Mouse (Mus musculus) MEL (cell line): ENCODE data around the gene Megf6. TPM values are rescaled to one million over a fixed set of nuclear protein-coding genes. Genes with fewer than 3 reads are reported as not detected.

Experiments
- DNase-seq: peaks from one replicate; pipeline ENCODE4 v3.0.0; 2011; ENCODE audit warnings: low read depth, low spot score
- H3K27ac ChIP-seq: 2 replicates; pipeline ENCODE4 v1.5.1; 2012; ENCODE audit warnings: low read depth, mild to moderate bottlenecking, control low read depth, low read length, moderate library complexity; ENCODE audit not compliant: control insufficient read depth
- H3K27me3 ChIP-seq, 2 experiments: fragments of 150-350 bp in 1 of 2; sonication (generic) in 1 of 2; 2 replicates each; pipeline ENCODE4 v1.6.1; 2012; ENCODE audit warnings: low read length in 2 of 2, mild to moderate bottlenecking in 2 of 2, improper control_type of control experiment in 1 of 2, moderate library complexity in 1 of 2; ENCODE audit not compliant: insufficient read depth in 2 of 2, control insufficient read depth in 1 of 2
- H3K36me3 ChIP-seq, 2 experiments: 2 replicates each; pipeline ENCODE4 v1.6.1; 2012 to 2014; ENCODE audit warnings: low read length in 2 of 2, improper control_type of control experiment in 1 of 2, inconsistent platforms in 1 of 2, mild to moderate bottlenecking in 1 of 2; ENCODE audit not compliant: insufficient read depth in 2 of 2, control insufficient read depth in 1 of 2
- H3K4me1 ChIP-seq, 2 experiments: fragments of 150-350 bp in 1 of 2; sonication (generic) in 1 of 2; 2 replicates each; pipeline ENCODE4 v1.6.1; 2012; ENCODE audit warnings: low read length in 2 of 2, improper control_type of control experiment in 1 of 2, mild to moderate bottlenecking in 1 of 2; ENCODE audit not compliant: insufficient read depth in 2 of 2, control insufficient read depth in 1 of 2
- H3K4me3 ChIP-seq, 2 experiments: fragments of 150-350 bp in 1 of 2; sonication (generic) in 1 of 2; 2 replicates each; pipeline ENCODE4 v1.5.1; 2012; ENCODE audit warnings: low read depth in 2 of 2, low read length in 2 of 2, mild to moderate bottlenecking in 2 of 2, moderate library complexity in 2 of 2, control low read depth in 1 of 2, improper control_type of control experiment in 1 of 2; ENCODE audit not compliant: control insufficient read depth in 1 of 2, insufficient read depth in 1 of 2
- H3K79me2 ChIP-seq: 2 replicates; pipeline ENCODE4 v1.6.1; 2012; ENCODE audit warnings: mild to moderate bottlenecking, low read length, moderate library complexity; ENCODE audit not compliant: control insufficient read depth, poor library complexity, insufficient read depth
- H3K9ac ChIP-seq: 2 replicates; pipeline ENCODE4 v1.6.1; 2012; ENCODE audit warnings: low read depth, mild to moderate bottlenecking, control low read depth, low read length, moderate library complexity; ENCODE audit not compliant: control insufficient read depth, poor library complexity, severe bottlenecking
- H3K9me3 ChIP-seq: fragments of 150-350 bp; sonication (generic); replicated peaks from 2 replicates; pipeline ENCODE4 v1.6.1; 2012; ENCODE audit warnings: mild to moderate bottlenecking, low read length, improper control_type of control experiment, moderate library complexity; ENCODE audit not compliant: insufficient read depth
- CTCF ChIP-seq, 3 experiments: IDR thresholded peaks in 2 of 3; conservative IDR thresholded peaks in 1 of 3; 2 replicates each; pipeline ENCODE4 v1.5.1; 2011 to 2012; ENCODE audit warnings: low read length in 3 of 3, low read depth in 2 of 3, mild to moderate bottlenecking in 2 of 3, improper control_type of control experiment in 1 of 3, inconsistent platforms in 1 of 3, mixed read lengths in 1 of 3, moderate library complexity in 1 of 3; ENCODE audit not compliant: control insufficient read depth in 1 of 3, insufficient read depth in 1 of 3, poor library complexity in 1 of 3, severe bottlenecking in 1 of 3
- ELF1 ChIP-seq: IDR thresholded peaks from 2 replicates; pipeline ENCODE4 v1.6.1; 2014; ENCODE audit warnings: low read depth, mild to moderate bottlenecking, inconsistent platforms, low read length, improper control_type of control experiment, moderate library complexity
- EP300 ChIP-seq, 2 experiments: IDR thresholded peaks; 2 replicates each; pipeline ENCODE4 v1.6.1; 2011; ENCODE audit warnings: improper control_type of control experiment in 2 of 2, low read length in 2 of 2, low read depth in 1 of 2, mild to moderate bottlenecking in 1 of 2
- HCFC1 ChIP-seq: IDR thresholded peaks from 2 replicates; pipeline ENCODE4 v1.6.1; 2012; ENCODE audit warnings: low read depth, mild to moderate bottlenecking, inconsistent platforms, low read length, improper control_type of control experiment, moderate library complexity
- KAT2A ChIP-seq: conservative IDR thresholded peaks from 2 replicates; pipeline ENCODE4 v1.6.1; 2012; ENCODE audit warnings: low read depth, low read length, improper control_type of control experiment, inconsistent platforms
- MAX ChIP-seq: IDR thresholded peaks from 2 replicates; pipeline ENCODE4 v1.6.1; 2011; ENCODE audit warnings: low read length, improper control_type of control experiment
- MYC ChIP-seq: IDR thresholded peaks from 2 replicates; pipeline ENCODE4 v1.6.1; 2011; ENCODE audit warnings: low read depth, mild to moderate bottlenecking, low read length, improper control_type of control experiment, moderate library complexity
- NELFE ChIP-seq: IDR thresholded peaks from 2 replicates; pipeline ENCODE4 v1.6.1; 2011; ENCODE audit warnings: low read depth, low read length, improper control_type of control experiment
- POLR2A ChIP-seq, 2 experiments: IDR thresholded peaks; 2 replicates each; pipeline ENCODE4 v1.6.1; 2011 to 2012; ENCODE audit warnings: low read length in 2 of 2, mild to moderate bottlenecking in 2 of 2, control low read depth in 1 of 2, improper control_type of control experiment in 1 of 2, low read depth in 1 of 2, moderate library complexity in 1 of 2; ENCODE audit not compliant: control insufficient read depth in 1 of 2, insufficient read depth in 1 of 2, poor library complexity in 1 of 2
- SIN3A ChIP-seq: IDR thresholded peaks from 2 replicates; pipeline ENCODE4 v1.6.1; 2012; ENCODE audit warnings: low read length, improper control_type of control experiment, inconsistent platforms
- TAL1 ChIP-seq: IDR thresholded peaks from 2 replicates; pipeline ENCODE4 v1.6.1; 2012; ENCODE audit warnings: mild to moderate bottlenecking, inconsistent platforms, low read length, moderate library complexity, mixed read lengths
- TBP ChIP-seq: IDR thresholded peaks from 2 replicates; pipeline ENCODE4 v1.8.0; 2011; ENCODE audit warnings: low read depth, low read length, improper control_type of control experiment
- UBTF ChIP-seq: IDR thresholded peaks from 2 replicates; pipeline ENCODE4 v1.6.1; 2012; ENCODE audit warnings: low read depth, mild to moderate bottlenecking, inconsistent platforms, low read length, improper control_type of control experiment, moderate library complexity, borderline replicate concordance; ENCODE audit not compliant: insufficient read depth
- USF2 ChIP-seq, 2 experiments: IDR thresholded peaks; 2 replicates each; pipeline ENCODE4 v1.6.1; 2011 to 2012; ENCODE audit warnings: improper control_type of control experiment in 2 of 2, low read length in 2 of 2, borderline replicate concordance in 1 of 2, inconsistent platforms in 1 of 2, low read depth in 1 of 2, mild to moderate bottlenecking in 1 of 2; ENCODE audit not compliant: insufficient read depth in 1 of 2
- ZKSCAN1 ChIP-seq: IDR thresholded peaks from 2 replicates; pipeline ENCODE4 v1.6.1; 2012; ENCODE audit warnings: low read depth, mild to moderate bottlenecking, inconsistent platforms, low read length, improper control_type of control experiment, moderate library complexity
- ZMIZ1 ChIP-seq: IDR thresholded peaks from 2 replicates; pipeline ENCODE4 v1.6.1; 2012; ENCODE audit warnings: low read depth, mild to moderate bottlenecking, inconsistent platforms, low read length, improper control_type of control experiment, moderate library complexity
- polyA plus RNA-seq, 2 experiments: library from polyadenylated mRNA; stranded (reverse) in 1 of 2; unstranded in 1 of 2; fragments of >175 nt in 1 of 2; fragments of >200 nt in 1 of 2; gene quantifications; 2 replicates each; pipeline versions ENCODE4 v1.2.1 to v1.2.4; 2012; ENCODE audit warnings: low replicate concordance in 2 of 2, low read depth in 1 of 2; ENCODE audit not compliant: insufficient read length in 2 of 2, insufficient read depth in 1 of 2, missing spikeins in 1 of 2
- total RNA-seq: library from RNA; depleted of rRNA; stranded (reverse); fragments of 300-350 nt; gene quantifications from 2 replicates; pipeline ENCODE4 v1.2.3, GENCODE M21; 2012

Megf6 gene
- total and polyA plus RNA-seq, 3 experiments = 0.07 to 0.12 TPM; not detected in 1

GRCm38 (mm10) chr4:154131894-154132293 lies 38.6 kb upstream of the Megf6 start:
- Histone ChIP-seq H3K27ac (no peak overlapping the region), H3K9ac (no peak overlapping the region), H3K27me3 (no peaks in the 10 kb centered on the region), H3K36me3 (no peaks in the 10 kb centered on the region), H3K9me3 (no peaks in the 10 kb centered on the region), H3K4me1 (no peaks in the 10 kb centered on the region), H3K4me3 (no peak overlapping the region), H3K79me2 (no peaks in the 10 kb centered on the region)
- TF ChIP-seq KAT2A (no peak), MYC (no peak), ZMIZ1 (no peak), TBP (no peak), TAL1 (no peak), USF2 (IDR thresholded peaks at IDR 0.05; ENCODE audit: borderline replicate concordance in 1 of 2, insufficient read depth in 1 of 2, low read depth in 1 of 2, low read length in 2 of 2) (no peak), SIN3A (no peak), NELFE (no peak), CTCF (IDR thresholded peaks at IDR 0.05 in 2 of 3, conservative IDR thresholded peaks at IDR 0.05 in 1 of 3; ENCODE audit: control insufficient read depth in 1 of 3, insufficient read depth in 1 of 3, low read depth in 2 of 3, low read length in 3 of 3, poor library complexity in 1 of 3, severe bottlenecking in 1 of 3) (no peak), HCFC1 (no peak), UBTF (no peak), ZKSCAN1 (no peak), POLR2A (IDR thresholded peaks at IDR 0.05; ENCODE audit: control insufficient read depth in 1 of 2, insufficient read depth in 1 of 2, low read depth in 1 of 2, low read length in 2 of 2, poor library complexity in 1 of 2) (no peak)
- DNase-seq = no peak

GRCm38 (mm10) chr4:154134803-154135202 lies 35.7 kb upstream of the Megf6 start:
- Histone ChIP-seq H3K9me3 (no peaks in the 10 kb centered on the region), H3K9ac (no peak overlapping the region), H3K27me3 (no peaks in the 10 kb centered on the region), H3K4me3 (no peak overlapping the region), H3K4me1 (no peaks in the 10 kb centered on the region), H3K36me3 (no peaks in the 10 kb centered on the region), H3K27ac (no peak overlapping the region), H3K79me2 (no peaks in the 10 kb centered on the region)
- no peak for DNase-seq
- TF ChIP-seq MAX = no peak

- Histone ChIP-seq H3K4me3 (no peak overlapping the region), H3K79me2 (no peaks in the 10 kb centered on the region), H3K27ac (no peak overlapping the region), H3K9me3 (no peaks in the 10 kb centered on the region), H3K9ac (no peak overlapping the region), H3K4me1 (no peaks in the 10 kb centered on the region), H3K36me3 (no peaks in the 10 kb centered on the region), H3K27me3 (no peaks in the 10 kb centered on the region)
- DNase-seq = no peak
- TF ChIP-seq ELF1 = no peak
- TF ChIP-seq EP300 (IDR thresholded peaks at IDR 0.05; ENCODE audit: low read depth in 1 of 2, low read length in 2 of 2) = no peak
These were observed 33.4 kb upstream of the Megf6 start for GRCm38 (mm10) chr4:154137139-154137538.
